Mouse (Mus musculus) hindbrain, embryonic 13.5 days (tissue): Measurements from ENCODE around the gene Uqcc1. TPM values are rescaled to one million over a fixed set of nuclear protein-coding genes. Genes with fewer than 3 reads are reported as not detected.
A peak's percentile ranks its signal among the peaks of the same experiment; 100 is the strongest.
"Not testable (repeated sequence)": the region's sequence is repeated elsewhere in the genome, so short reads cannot be mapped to it uniquely, and the experiment has no call there.

Experiments
- ATAC-seq: fragments of 200-750 bp; cut with Nextera tagmentation; 2 replicates; pipeline ENCODE4 v1.8.0; 2017; ENCODE audit warnings: moderate TSS enrichment; ENCODE audit not compliant: low FRiP score
- H3K27ac ChIP-seq: fragments of 300-500 bp; sonication (generic); 2 replicates; pipeline ENCODE4 v1.5.1; 2015; ENCODE audit warnings: inconsistent platforms, mild to moderate bottlenecking, moderate library complexity
- H3K27me3 ChIP-seq: fragments of 300-500 bp; sonication (generic); 2 replicates; pipeline ENCODE4 v1.6.1; 2015; ENCODE audit warnings: mild to moderate bottlenecking, inconsistent platforms
- H3K36me3 ChIP-seq: fragments of 300-500 bp; sonication (generic); 2 replicates; pipeline ENCODE4 v1.6.1; 2015; ENCODE audit warnings: mild to moderate bottlenecking, inconsistent platforms
- H3K4me1 ChIP-seq: fragments of 300-500 bp; sonication (generic); replicated peaks from 2 replicates; pipeline ENCODE4 v1.6.1; 2015; ENCODE audit warnings: inconsistent platforms
- H3K4me2 ChIP-seq: fragments of 300-500 bp; sonication (generic); 2 replicates; pipeline ENCODE4 v1.6.1; 2015; ENCODE audit warnings: inconsistent platforms, mild to moderate bottlenecking, moderate library complexity
- H3K4me3 ChIP-seq: fragments of 300-500 bp; sonication (generic); 2 replicates; pipeline ENCODE4 v1.5.1; 2015; ENCODE audit warnings: mild to moderate bottlenecking, inconsistent platforms
- H3K9ac ChIP-seq: fragments of 300-500 bp; sonication (generic); 2 replicates; pipeline ENCODE4 v1.6.1; 2015; ENCODE audit warnings: mild to moderate bottlenecking, inconsistent platforms
- H3K9me3 ChIP-seq: fragments of 300-500 bp; sonication (generic); 2 replicates; pipeline ENCODE4 v1.6.1; 2016; ENCODE audit warnings: inconsistent platforms
- WGBS: fragments of 180-500 bp; shearing (Covaris S2); methylation state at CpG from one replicate; pipeline ENCODE4 v1.1.7; 2015; 5-methylcytosine and 5-hydroxymethylcytosine counted together
- polyA plus RNA-seq: library from polyadenylated mRNA; unstranded; fragments of >200 nt; fragmentation: Nextera tagmentation; extraction: Ambion mirVana; gene quantifications from 2 replicates; pipeline ENCODE4 v1.2.1, GENCODE M21; 2015

Gene Uqcc1
- polyA plus RNA-seq, 1 experiment from 2014 or later = 57.6 TPM

DNA sequence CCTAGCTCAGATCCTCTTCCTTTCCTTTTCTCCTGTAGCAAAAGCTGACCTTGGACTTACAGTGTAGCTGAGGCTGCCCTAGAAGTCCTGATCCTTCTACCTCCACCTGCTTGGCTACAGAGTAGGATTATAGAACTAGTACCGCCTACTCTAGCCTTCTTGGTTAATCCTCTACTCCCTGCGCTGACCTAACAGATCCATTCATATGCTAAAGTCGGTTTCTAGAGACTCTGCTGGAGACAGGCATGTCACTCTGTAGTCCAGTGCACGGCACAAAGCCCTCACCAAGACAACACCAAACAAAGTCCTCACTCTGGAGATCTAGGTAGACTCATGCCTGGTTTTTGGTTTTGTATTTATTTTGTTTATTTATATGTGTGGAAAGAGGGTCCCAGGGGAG lies 16.4 kb upstream of the Uqcc1 start:
- no peak overlapping the region for H3K27ac ChIP-seq
- H3K4me3 ChIP-seq = no peak overlapping the region
- H3K27me3 ChIP-seq = peaks cover 6% of the 10 kb centered on the region; the same call in 1 of the 2 replicates
- H3K9me3 ChIP-seq = no peaks in the 10 kb centered on the region
- no peaks in the 10 kb centered on the region for H3K36me3 ChIP-seq
- H3K4me1 ChIP-seq = peaks cover 51% of the 10 kb centered on the region
- WGBS = 5% methylated on average over 4 of the region's 4 CpGs
- no peak overlapping the region for H3K9ac ChIP-seq
- no peak for ATAC-seq
- no peak overlapping the region for H3K4me2 ChIP-seq

DNA sequence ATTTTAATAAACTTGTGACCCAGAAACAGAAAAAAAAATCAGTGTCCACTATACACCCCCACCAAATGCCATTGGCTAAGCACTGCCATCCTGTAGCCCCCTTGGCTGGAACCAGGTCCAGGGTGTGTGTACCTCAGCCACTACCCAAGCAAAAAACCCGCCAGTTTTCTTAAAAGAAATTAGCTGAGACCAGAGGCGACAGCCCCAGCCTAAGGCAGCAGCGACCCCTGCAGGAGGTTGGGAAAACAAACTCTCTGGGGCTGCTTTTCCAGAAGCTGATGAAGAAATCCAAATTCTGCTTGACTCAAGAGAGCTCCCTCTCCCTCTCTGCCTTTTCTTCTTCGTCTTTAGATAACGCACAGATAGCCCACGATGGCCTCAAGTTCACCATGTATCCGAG lies 16.0 kb upstream of the Uqcc1 start:
- no peaks in the 10 kb centered on the region for H3K9me3 ChIP-seq
- H3K4me3 ChIP-seq = no peak overlapping the region
- no peak overlapping the region for H3K4me2 ChIP-seq
- H3K27me3 ChIP-seq = peaks cover 6% of the 10 kb centered on the region; the same call in 1 of the 2 replicates
- no peak overlapping the region for H3K9ac ChIP-seq
- no peak overlapping the region for H3K27ac ChIP-seq
- H3K36me3 ChIP-seq = no peaks in the 10 kb centered on the region
- H3K4me1 ChIP-seq = peaks cover 51% of the 10 kb centered on the region
- WGBS = under 1% methylated on average over 7 of the region's 7 CpGs
- no peak for ATAC-seq

GRCm38 (mm10) chr2:155945580-155945979 lies 15.5 kb upstream of the Uqcc1 start:
- no peak for ATAC-seq
- peaks cover 51% of the 10 kb centered on the region for H3K4me1 ChIP-seq
- 48% methylated on average over 5 of the region's 5 CpGs for WGBS

DNA sequence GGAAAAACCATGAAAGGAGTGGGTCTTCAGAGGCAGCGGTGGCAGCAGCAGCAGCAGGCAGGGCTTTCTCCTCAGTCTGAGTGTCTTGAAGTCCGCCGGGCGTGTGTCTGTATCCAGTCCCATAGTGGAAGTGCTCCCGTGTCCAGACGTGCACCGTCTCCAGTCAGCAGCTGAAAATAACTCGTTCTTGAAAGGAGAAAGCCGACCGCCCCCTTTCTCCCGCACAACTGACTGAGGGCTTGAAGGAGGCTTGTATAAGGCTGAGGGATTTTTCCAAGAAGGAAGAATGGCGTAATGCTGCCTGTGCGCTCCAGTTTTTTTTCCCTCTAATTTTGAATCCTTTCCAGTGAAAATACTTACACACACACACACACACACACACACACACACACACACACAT lies 15.0 kb upstream of the Uqcc1 start, which contains the start of gene Gdf5:
Gdf5 (minus strand) TSS at position 244 of the 400 bp plus-strand sequence.
- H3K9me3 ChIP-seq = no peaks in the 10 kb centered on the region
- H3K9ac ChIP-seq = peak within 1 kb of the TSS; percentile 20; the same call in 1 of the 2 replicates
- H3K4me3 ChIP-seq = no peak within 1 kb of the TSS; the same call in 1 of the 2 replicates
- H3K27ac ChIP-seq = peak within 1 kb of the TSS; percentile 40
- H3K36me3 ChIP-seq = no peaks in the 10 kb centered on the region
- peaks cover 6% of the 10 kb centered on the region; the same call in 1 of the 2 replicates for H3K27me3 ChIP-seq
- H3K4me1 ChIP-seq = peaks cover 50% of the 10 kb centered on the region
- whole genome bisulfite sequencing = 52% methylated on average over 13 of the region's 13 CpGs
- ATAC-seq = no peak
- H3K4me2 ChIP-seq = peak within 1 kb of the TSS; percentile 9; the same call in 1 of the 2 replicates

More at GRCm38 (mm10) chr2:155945580-155945979, 15.5 kb upstream of the Uqcc1 start:
- H3K9ac ChIP-seq = no peak overlapping the region
- no peaks in the 10 kb centered on the region for H3K36me3 ChIP-seq
- no peak overlapping the region for H3K4me3 ChIP-seq
- H3K27me3 ChIP-seq = peaks cover 6% of the 10 kb centered on the region; the same call in 1 of the 2 replicates
- no peak overlapping the region for H3K4me2 ChIP-seq
- H3K27ac ChIP-seq = peak overlapping the region; percentile 23; the same call in 1 of the 2 replicates
- no peaks in the 10 kb centered on the region for H3K9me3 ChIP-seq

- H3K4me3 ChIP-seq = no peak overlapping the region; the same call in 1 of the 2 replicates
- peak overlapping the region; percentile 40; the same call in 1 of the 2 replicates for H3K27ac ChIP-seq
- peaks cover 45% of the 10 kb centered on the region for H3K4me1 ChIP-seq
- H3K9me3 ChIP-seq = no peaks in the 10 kb centered on the region
- 82% methylated on average over 4 of the region's 4 CpGs for WGBS
- H3K36me3 ChIP-seq = no peaks in the 10 kb centered on the region
- peak overlapping the region; percentile 20; the same call in 1 of the 2 replicates for H3K9ac ChIP-seq
- H3K4me2 ChIP-seq = peak overlapping the region; percentile 9; the same call in 1 of the 2 replicates
- ATAC-seq = no peak
- peaks cover 6% of the 10 kb centered on the region; the same call in 1 of the 2 replicates for H3K27me3 ChIP-seq
These were observed 14.6 kb upstream of the Uqcc1 start for GRCm38 (mm10) chr2:155944685-155945084.

DNA sequence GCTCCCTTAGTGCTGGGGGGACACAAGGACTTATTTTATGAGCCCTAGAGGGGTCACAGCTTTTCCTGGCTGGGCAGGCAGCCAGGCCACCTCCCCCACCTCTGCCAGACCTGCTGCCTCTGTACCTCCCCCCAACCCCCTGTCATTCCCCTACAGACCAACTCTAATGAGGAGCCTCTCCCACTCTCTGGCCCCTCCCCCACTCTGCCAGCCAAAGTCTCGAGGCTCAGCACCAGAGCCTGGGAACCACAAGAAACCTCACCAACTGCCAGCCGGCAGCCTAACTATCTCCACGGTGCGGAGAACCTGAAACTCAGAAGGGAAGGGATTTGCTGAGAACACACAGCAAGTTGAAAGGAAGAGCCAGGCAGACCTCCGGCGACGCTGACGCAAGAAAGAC lies 13.4 kb upstream of the Uqcc1 start:
- 2% methylated on average over 8 of the region's 8 CpGs for WGBS
- Histone ChIP-seq H3K9me3 (no peaks in the 10 kb centered on the region), H3K4me3 (no peak overlapping the region), H3K36me3 (no peaks in the 10 kb centered on the region), H3K27ac (no peak overlapping the region), H3K4me2 (peak overlapping the region; percentile 33), H3K27me3 (peaks cover 6% of the 10 kb centered on the region; the same call in 1 of the 2 replicates), H3K4me1 (peaks cover 36% of the 10 kb centered on the region), H3K9ac (no peak overlapping the region)
- ATAC-seq = no peak

DNA sequence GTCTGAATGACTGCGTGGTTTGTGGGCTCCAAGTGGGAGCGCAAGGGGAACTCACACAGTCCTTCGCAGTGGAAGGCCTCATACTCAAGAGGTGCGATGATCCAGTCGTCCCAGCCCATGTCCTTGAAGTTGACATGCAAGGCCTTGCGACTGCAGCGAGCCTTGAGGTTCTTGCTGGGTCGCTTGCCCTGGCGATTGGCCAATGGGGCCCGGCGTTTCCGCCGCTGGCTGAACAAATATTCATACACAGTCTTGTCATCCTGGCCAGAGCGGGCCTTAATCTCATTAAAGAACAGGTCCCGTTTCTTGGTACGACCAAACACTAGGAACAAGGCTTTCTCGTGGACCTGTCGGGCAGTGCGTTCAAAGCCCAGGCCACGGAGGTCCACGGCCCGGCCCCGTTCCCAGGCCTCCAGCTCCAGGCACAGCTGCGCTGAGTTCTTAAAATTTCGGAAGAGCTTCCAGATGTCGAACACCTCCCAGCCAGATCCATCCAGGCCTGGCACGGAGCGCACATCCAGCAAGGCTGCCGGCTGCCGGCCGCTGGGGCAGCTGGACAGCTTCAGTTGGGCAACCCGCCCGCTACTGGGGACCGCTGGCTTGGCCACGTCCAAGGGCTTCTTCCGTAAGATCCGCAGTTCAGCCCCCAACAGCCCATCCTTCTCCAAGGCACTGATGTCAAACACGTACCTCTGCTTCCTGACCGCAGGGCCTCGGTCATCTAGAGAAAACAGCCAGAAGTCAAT lies 11.8 kb upstream of the Uqcc1 start:
- H3K36me3 ChIP-seq = no peaks in the 10 kb centered on the region
- H3K9ac ChIP-seq = no peak overlapping the region
- no peak overlapping the region for H3K4me3 ChIP-seq
- H3K9me3 ChIP-seq = no peaks in the 10 kb centered on the region
- H3K4me2 ChIP-seq = no peak overlapping the region
- H3K27me3 ChIP-seq = peaks cover 10% of the 10 kb centered on the region; the same call in 1 of the 2 replicates
- no peak for ATAC-seq
- 92% methylated on average over 40 of the region's 40 CpGs for WGBS
- H3K27ac ChIP-seq = no peak overlapping the region
- peaks cover 29% of the 10 kb centered on the region for H3K4me1 ChIP-seq

- no peak for ATAC-seq
- Histone ChIP-seq H3K9me3 (no peaks in the 10 kb centered on the region), H3K27me3 (peaks cover 10% of the 10 kb centered on the region; the same call in 1 of the 2 replicates), H3K36me3 (no peaks in the 10 kb centered on the region), H3K4me1 (peaks cover 23% of the 10 kb centered on the region), H3K4me2 (no peak within 1 kb of the TSS), H3K4me3 (no peak within 1 kb of the TSS), H3K9ac (no peak within 1 kb of the TSS), H3K27ac (no peak within 1 kb of the TSS)
- 86% methylated on average over 3 of the region's 3 CpGs for WGBS
These were observed 10.6 kb upstream of the Uqcc1 start, which contains the start of gene Gm15557 for GRCm38 (mm10) chr2:155940681-155941080. Gm15557 (plus strand) TSS chr2:155940728.

- WGBS = 75% methylated on average over 7 of the region's 7 CpGs
These were observed 9.9 kb upstream of the Uqcc1 start for GRCm38 (mm10) chr2:155939897-155940529.

DNA sequence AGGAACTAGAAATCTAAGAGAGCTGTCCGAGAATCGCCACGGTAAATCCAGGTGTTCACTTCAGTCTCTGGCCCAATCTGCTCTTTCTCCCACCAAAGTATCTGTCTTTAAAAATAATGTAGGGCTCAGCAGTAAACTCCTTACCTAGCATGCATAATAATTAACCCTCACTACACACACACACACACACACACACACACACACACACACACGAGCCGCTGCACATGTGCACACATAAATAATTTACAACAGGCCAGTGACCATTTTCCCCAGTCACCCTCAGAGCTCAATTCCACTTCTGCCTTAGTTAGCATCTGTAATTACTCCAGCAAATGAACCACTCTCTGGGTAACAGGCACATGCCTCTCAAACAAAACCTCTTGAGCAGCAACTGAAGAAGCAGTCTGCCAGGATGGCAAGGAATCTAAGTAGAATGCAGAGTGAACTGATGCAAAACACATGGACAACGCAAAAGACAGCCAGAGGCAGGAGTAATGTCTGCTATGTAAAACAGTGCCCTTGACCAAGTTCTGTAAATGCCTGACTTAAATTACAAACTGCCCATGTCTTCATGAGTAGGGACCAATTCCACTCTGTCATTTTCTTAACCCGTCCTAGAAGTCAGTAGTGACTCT lies 1.3 kb downstream of the Uqcc1 start:
- Histone ChIP-seq H3K9me3 (no peaks in the 10 kb centered on the region), H3K4me1 (peaks cover 16% of the 10 kb centered on the region), H3K4me2 (peak overlapping the region; percentile 71), H3K27me3 (peaks cover 3% of the 10 kb centered on the region; the same call in 1 of the 2 replicates), H3K27ac (no peak overlapping the region), H3K4me3 (peak overlapping the region; percentile 71), H3K36me3 (peaks cover 3% of the 10 kb centered on the region; the same call in 1 of the 2 replicates), H3K9ac (peak overlapping the region; percentile 76)
- WGBS = 82% methylated on average over 7 of the region's 7 CpGs
- ATAC-seq = no peak

More at GRCm38 (mm10) chr2:155939897-155940529, 9.9 kb upstream of the Uqcc1 start:
- no peaks in the 10 kb centered on the region for H3K9me3 ChIP-seq
- H3K27ac ChIP-seq = no peak overlapping the region
- H3K4me2 ChIP-seq = no peak overlapping the region
- peaks cover 10% of the 10 kb centered on the region; the same call in 1 of the 2 replicates for H3K27me3 ChIP-seq
- no peaks in the 10 kb centered on the region for H3K36me3 ChIP-seq
- H3K4me3 ChIP-seq = no peak overlapping the region
- ATAC-seq = no peak
- no peak overlapping the region for H3K9ac ChIP-seq
- peaks cover 21% of the 10 kb centered on the region for H3K4me1 ChIP-seq

- not testable (repeated sequence) for H3K4me2 ChIP-seq, H3K27me3 ChIP-seq, H3K9ac ChIP-seq, H3K9me3 ChIP-seq, H3K27ac ChIP-seq, ATAC-seq, H3K4me3 ChIP-seq, H3K4me1 ChIP-seq
- 94% methylated on average over 6 of the region's 6 CpGs for WGBS
- H3K36me3 ChIP-seq = peaks cover 14% of the 10 kb centered on the region
These were observed 4.9 kb downstream of the Uqcc1 start for GRCm38 (mm10) chr2:155925213-155925612.

DNA sequence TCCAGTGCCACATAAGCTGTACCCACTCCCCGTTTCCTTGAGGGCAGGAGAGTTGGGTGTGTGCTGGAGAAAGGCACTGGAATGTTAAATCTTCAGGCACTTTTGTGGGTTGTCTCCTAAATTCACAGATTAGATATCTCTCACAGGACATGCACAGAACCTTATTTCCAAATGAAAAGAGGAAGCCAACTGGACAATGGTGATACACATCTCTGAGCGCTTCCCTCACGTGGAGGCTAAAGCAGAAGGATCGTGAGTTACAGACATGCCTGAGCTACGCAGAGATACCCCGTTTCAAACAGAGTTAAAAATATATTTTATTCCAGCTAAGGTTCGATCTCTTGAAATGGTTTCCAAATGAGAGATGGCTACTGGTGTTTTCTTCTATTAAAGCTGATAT lies 7.0 kb downstream of the Uqcc1 start:
- no peaks in the 10 kb centered on the region for H3K27me3 ChIP-seq
- no peaks in the 10 kb centered on the region for H3K4me1 ChIP-seq
- H3K4me2 ChIP-seq = no peak overlapping the region
- WGBS = 97% methylated on average over 7 of the region's 7 CpGs
- H3K4me3 ChIP-seq = no peak overlapping the region
- no peak overlapping the region for H3K9ac ChIP-seq
- no peak overlapping the region for H3K27ac ChIP-seq
- no peak for ATAC-seq
- H3K9me3 ChIP-seq = no peaks in the 10 kb centered on the region
- H3K36me3 ChIP-seq = peaks cover 27% of the 10 kb centered on the region
